Mouse (Mus musculus) ES-Bruce4 (cell line): ENCODE results near the gene Dctn3.

Source experiments
- CTCF ChIP-seq: IDR thresholded peaks from one replicate; pipeline ENCODE4 v1.8.1; 2011; ENCODE audit warnings: low read depth, low read length
- EP300 ChIP-seq: IDR thresholded peaks from 2 replicates; pipeline ENCODE4 v1.6.1; 2011; ENCODE audit warnings: low read depth, low read length; ENCODE audit not compliant: insufficient read depth
- POLR2A ChIP-seq: IDR thresholded peaks from one replicate; pipeline ENCODE4 v1.8.1; 2011; ENCODE audit warnings: low read length; ENCODE audit not compliant: insufficient read depth

DNA sequence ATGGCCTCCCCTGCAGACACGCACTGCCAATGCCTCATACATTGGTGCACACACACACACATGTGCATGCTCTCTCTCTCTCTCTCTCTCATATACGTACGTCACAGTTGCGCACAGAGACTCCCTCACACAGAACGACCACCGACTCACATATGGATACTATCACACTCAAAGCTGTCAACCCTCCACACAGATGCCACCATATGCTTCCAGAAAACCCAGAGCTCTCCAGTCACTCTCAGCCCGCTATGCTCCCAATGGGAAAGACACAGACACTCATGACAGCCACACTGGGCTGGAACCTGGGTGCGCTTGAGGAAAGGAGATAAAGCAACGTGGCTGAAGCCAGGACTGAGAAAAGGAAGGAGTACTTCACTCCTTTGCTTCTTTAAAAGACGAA lies 41.0 kb downstream of the Dctn3 start:
- TF ChIP-seq CTCF (no peak), POLR2A (no peak), EP300 (no peak)
